Mouse (Mus musculus): ENCODE results near the gene Enam.

- TF ChIP-seq CTCF (IDR thresholded peaks at IDR 0.05; ENCODE audit: low read depth) = no peak
- no peak for TF ChIP-seq EP300 (IDR thresholded peaks at IDR 0.05; ENCODE audit: low read depth)
Measured at GRCm38 (mm10) chr5:88487675-88488074, at the start of gene Enam.

All from heart, postnatal 0 days (tissue).